27 mouse cellular contexts compared by ENCODE assay signal in the genomic region with DNA sequence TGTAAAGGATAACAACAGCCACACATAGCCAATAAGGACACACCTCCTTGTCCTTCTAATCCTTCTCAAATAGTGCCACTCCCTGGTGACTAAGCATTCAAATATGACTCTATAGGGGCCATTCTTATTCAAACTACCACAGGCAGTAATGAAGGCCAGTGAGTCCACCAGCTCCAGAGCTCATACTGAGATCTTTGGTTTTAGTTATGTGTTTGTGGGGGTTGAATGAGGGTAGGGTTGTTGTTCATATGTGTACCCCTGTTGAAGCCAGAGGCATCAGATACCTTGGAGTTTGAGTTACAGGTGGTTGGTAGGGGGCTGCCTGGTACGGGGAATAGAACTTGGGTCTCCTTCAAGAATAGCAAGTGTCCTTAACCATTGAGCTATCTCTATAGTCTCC. TPM values are rescaled to one million over a fixed set of nuclear protein-coding genes. Genes with fewer than 3 reads are reported as not detected.
A peak's percentile ranks its signal among the peaks of the same experiment; 100 is the strongest.
DNase-seq lines count a peak whose midpoint lies in the region; ATAC-seq and TF ChIP-seq lines count a peak whose summit lies in the region.
"Had no signal": no experiment of that assay in that cellular context is flagged by ENCODE, and none has a peak within 500 bp of the region (broad histone marks: within the 10 kb centered on the region; RNA-seq: fewer than 3 reads in every experiment).

No protein-coding gene starts in this region.

- no peak overlapping the region for H3K9ac ChIP-seq in midbrain, embryonic 11.5 days (ENCODE audit: low read length)
- H3K9ac ChIP-seq in midbrain, embryonic 14.5 days (replicated peaks; ENCODE audit: low read length) = no peak overlapping the region
- H3K9ac ChIP-seq: embryonic facial prominence, embryonic 13.5 days; embryonic facial prominence, embryonic 15.5 days; forebrain, embryonic 12.5 days had no signal

- H3K36me3 ChIP-seq in heart, embryonic 10.5 days = no peaks in the 10 kb centered on the region
- H3K36me3 ChIP-seq in midbrain, embryonic 11.5 days (ENCODE audit: control insufficient read depth, insufficient read depth, low read length) = no peaks in the 10 kb centered on the region
- no peaks in the 10 kb centered on the region for H3K36me3 ChIP-seq in midbrain, embryonic 14.5 days (ENCODE audit: control insufficient read depth, insufficient read depth, low read length)
- H3K36me3 ChIP-seq: embryonic facial prominence, embryonic 13.5 days; embryonic facial prominence, embryonic 15.5 days; forebrain, embryonic 10.5 days; forebrain, embryonic 12.5 days had no signal

- no peaks in the 10 kb centered on the region for H3K9me3 ChIP-seq in heart, embryonic 10.5 days
- no peaks in the 10 kb centered on the region for H3K9me3 ChIP-seq in midbrain, embryonic 11.5 days (ENCODE audit: control insufficient read depth, low read length)
- H3K9me3 ChIP-seq in midbrain, embryonic 14.5 days (ENCODE audit: control insufficient read depth, low read length) = no peaks in the 10 kb centered on the region
- H3K9me3 ChIP-seq: embryonic facial prominence, embryonic 13.5 days; embryonic facial prominence, embryonic 15.5 days; forebrain, embryonic 10.5 days; forebrain, embryonic 12.5 days; G1E had no signal

- ATAC-seq in midbrain, embryonic 11.5 days (ENCODE audit: low FRiP score) = no peak
- no peak for ATAC-seq in midbrain, embryonic 14.5 days (ENCODE audit: low FRiP score, low TSS enrichment)
- ATAC-seq: activated CD4-positive, CD25-positive, alpha-beta regulatory T cell, adult 4 months; CD4-positive, CD25-positive, alpha-beta regulatory T cell, adult 4 months; forebrain, embryonic 14.5 days; forebrain, embryonic 16.5 days; Patski had no signal

- WGBS in heart, embryonic 10.5 days = 79% methylated on average over 1 of the region's 1 CpGs
- 78% methylated on average over 1 of the region's 1 CpGs for WGBS in midbrain, embryonic 11.5 days
- 88% methylated on average over 1 of the region's 1 CpGs for WGBS in midbrain, embryonic 14.5 days
- WGBS in cerebellum, adult 2 months = 86% methylated on average over 1 of the region's 1 CpGs

- H3K4me2 ChIP-seq in midbrain, embryonic 11.5 days = no peak overlapping the region
- no peak overlapping the region for H3K4me2 ChIP-seq in midbrain, embryonic 14.5 days (ENCODE audit: low read length)
- H3K4me2 ChIP-seq: embryonic facial prominence, embryonic 13.5 days; embryonic facial prominence, embryonic 15.5 days; forebrain, embryonic 12.5 days had no signal

- H3K27ac ChIP-seq in heart, embryonic 10.5 days = no peak overlapping the region
- H3K27ac ChIP-seq in midbrain, embryonic 11.5 days (ENCODE audit: low read depth, low read length) = no peak overlapping the region
- H3K27ac ChIP-seq in midbrain, embryonic 14.5 days (replicated peaks; ENCODE audit: low read depth, low read length) = no peak overlapping the region
- no peak overlapping the region for H3K27ac ChIP-seq in cerebellum, adult 2 months (ENCODE audit: insufficient read depth, low read length)
- H3K27ac ChIP-seq: embryonic facial prominence, embryonic 13.5 days; embryonic facial prominence, embryonic 15.5 days; forebrain, embryonic 10.5 days; forebrain, embryonic 12.5 days had no signal

- no peak for TF ChIP-seq POLR2A in cerebellum, adult 2 months (IDR thresholded peaks at IDR 0.05; ENCODE audit: borderline replicate concordance, insufficient read depth, low read length)

- H3K4me3 ChIP-seq in heart, embryonic 10.5 days = no peak overlapping the region
- H3K4me3 ChIP-seq in midbrain, embryonic 11.5 days (ENCODE audit: low read depth, low read length) = no peak overlapping the region
- no peak overlapping the region for H3K4me3 ChIP-seq in midbrain, embryonic 14.5 days (replicated peaks; ENCODE audit: low read depth, low read length)
- H3K4me3 ChIP-seq in cerebellum, adult 2 months (replicated peaks; ENCODE audit: insufficient read depth, low read depth, low read length) = no peak overlapping the region
- H3K4me3 ChIP-seq: embryonic facial prominence, embryonic 13.5 days; embryonic facial prominence, embryonic 15.5 days; erythroblast, embryonic 14.5 days; forebrain, embryonic 10.5 days; forebrain, embryonic 12.5 days had no signal

- H3K27me3 ChIP-seq in heart, embryonic 10.5 days (ENCODE audit: insufficient read depth, poor library complexity, severe bottlenecking) = no peaks in the 10 kb centered on the region
- no peaks in the 10 kb centered on the region; the same call in 1 of the 2 replicates for H3K27me3 ChIP-seq in midbrain, embryonic 11.5 days (ENCODE audit: control insufficient read depth, insufficient read depth, low read length)
- H3K27me3 ChIP-seq in midbrain, embryonic 14.5 days (ENCODE audit: control insufficient read depth, insufficient read depth, low read length) = no peaks in the 10 kb centered on the region
- no peaks in the 10 kb centered on the region for H3K27me3 ChIP-seq in cerebellum, adult 2 months (ENCODE audit: control insufficient read depth, insufficient read depth, low read length)
- H3K27me3 ChIP-seq: CH12.LX; embryonic facial prominence, embryonic 13.5 days; embryonic facial prominence, embryonic 15.5 days; forebrain, embryonic 12.5 days; Patski had no signal

- no peak for TF ChIP-seq CTCF in cerebellum, adult 2 months (IDR thresholded peaks at IDR 0.05; ENCODE audit: borderline replicate concordance, insufficient read depth, low read depth, low read length)

- peak; percentile 58 for DNase-seq in heart, adult 11 months
- DNase-seq in heart, embryonic 10.5 days (ENCODE audit: low spot score) = no peak
- DNase-seq in midbrain, embryonic 11.5 days (ENCODE audit: low spot score, missing footprints) = peak; percentile 70
- DNase-seq in midbrain, embryonic 14.5 days = no peak
- DNase-seq in cerebellum, adult 2 months = no peak
- DNase-seq: adrenal gland, adult 8-10 months; adrenal gland, postnatal 14 days; adrenal gland, postnatal 36 days; B cell, adult 2 months; cerebellum, adult 11-12 months; cerebellum, adult 8-10 months; cerebellum, adult 9-11 months; cerebellum, postnatal 14 days; cerebellum, postnatal 36 days; embryo, embryonic 11 days had no signal

- no peaks in the 10 kb centered on the region for H3K4me1 ChIP-seq in heart, embryonic 10.5 days
- peaks cover 8% of the 10 kb centered on the region for H3K4me1 ChIP-seq in midbrain, embryonic 11.5 days (ENCODE audit: control insufficient read depth, insufficient read depth, low read length)
- peaks cover 6% of the 10 kb centered on the region; the same call in 1 of the 2 replicates for H3K4me1 ChIP-seq in midbrain, embryonic 14.5 days (ENCODE audit: control insufficient read depth, insufficient read depth, low read length)
- no peaks in the 10 kb centered on the region for H3K4me1 ChIP-seq in cerebellum, adult 2 months (ENCODE audit: control insufficient read depth, insufficient read depth, low read length)

RNA-seq across cellular contexts. Expression of a gene that starts 3.4 kb away (rescaled TPM):
- polyA plus RNA-seq in heart, embryonic 10.5 days (2016; fragmentation: Nextera tagmentation; extraction: Ambion mirVana) = 48.6 and 56.7 TPM in 2 replicates
- 104 and 116 TPM in 2 replicates for polyA plus RNA-seq in midbrain, embryonic 11.5 days (2014; fragmentation: Nextera tagmentation; extraction: Ambion mirVana)
- polyA plus RNA-seq in midbrain, embryonic 14.5 days (2014; fragmentation: Nextera tagmentation; extraction: Ambion mirVana) = 114 and 120 TPM in 2 replicates
- 56.0 and 57.8 TPM in 2 replicates for polyA plus RNA-seq in cerebellum, adult 2 months (2012; rRNA removed)

RNA-seq across cellular contexts. Expression of a gene that starts 19.2 kb away (rescaled TPM):
- polyA plus RNA-seq in heart, embryonic 10.5 days (2016; fragmentation: Nextera tagmentation; extraction: Ambion mirVana) = 0.06 TPM in 1 of 2 replicates, not detected in the other
- 0.07 TPM in 1 of 2 replicates, not detected in the other for polyA plus RNA-seq in midbrain, embryonic 11.5 days (2014; fragmentation: Nextera tagmentation; extraction: Ambion mirVana)
- not detected in 2 replicates for polyA plus RNA-seq in midbrain, embryonic 14.5 days (2014; fragmentation: Nextera tagmentation; extraction: Ambion mirVana)
- 0.03 and 0.06 TPM in 2 replicates for polyA plus RNA-seq in cerebellum, adult 2 months (2012; rRNA removed)
- polyA plus RNA-seq: activated CD4-positive, CD25-positive, alpha-beta regulatory T cell, adult 4 months; CD4-positive, CD25-positive, alpha-beta regulatory T cell, adult 4 months; embryonic facial prominence, embryonic 13.5 days; embryonic facial prominence, embryonic 15.5 days; erythroblast, embryonic 14.5 days; forebrain, embryonic 12.5 days; forebrain, embryonic 14.5 days; forebrain, embryonic 16.5 days; G1E; Patski had no signal

RNA-seq across cellular contexts. Expression of a gene that starts 36.3 kb away (rescaled TPM):
- 71.0 and 111 TPM in 2 replicates for polyA plus RNA-seq in heart, embryonic 10.5 days (2016; fragmentation: Nextera tagmentation; extraction: Ambion mirVana)
- polyA plus RNA-seq in midbrain, embryonic 11.5 days (2014; fragmentation: Nextera tagmentation; extraction: Ambion mirVana) = 129 and 143 TPM in 2 replicates
- 37.7 and 41.9 TPM in 2 replicates for polyA plus RNA-seq in midbrain, embryonic 14.5 days (2014; fragmentation: Nextera tagmentation; extraction: Ambion mirVana)
- polyA plus RNA-seq in cerebellum, adult 2 months (2012; rRNA removed) = 19.5 and 20.0 TPM in 2 replicates

RNA-seq across cellular contexts. Expression of a gene that starts 36.3 kb away (rescaled TPM):
- polyA plus RNA-seq in heart, embryonic 10.5 days (2016; fragmentation: Nextera tagmentation; extraction: Ambion mirVana) = 9.5 and 14.7 TPM in 2 replicates
- polyA plus RNA-seq in midbrain, embryonic 11.5 days (2014; fragmentation: Nextera tagmentation; extraction: Ambion mirVana) = 13.5 and 17.8 TPM in 2 replicates
- 18.8 and 24.6 TPM in 2 replicates for polyA plus RNA-seq in midbrain, embryonic 14.5 days (2014; fragmentation: Nextera tagmentation; extraction: Ambion mirVana)
- polyA plus RNA-seq in cerebellum, adult 2 months (2012; rRNA removed) = 18.7 and 20.4 TPM in 2 replicates

Comparison
In these comparisons a context has a peak if more than half of its experiments do, and no peak if none do; other contexts are left out.
1. DNase-seq: peak in heart, adult 11 months (single experiment) and midbrain, embryonic 11.5 days (single experiment); none in heart, embryonic 10.5 days (single experiment), midbrain, embryonic 14.5 days (single experiment) and cerebellum, adult 2 months (0 of 2).